Mouse (Mus musculus) neural tube, embryonic 15.5 days (tissue): ENCODE data around the gene Ncam2. TPM values are rescaled to one million over a fixed set of nuclear protein-coding genes. Genes with fewer than 3 reads are reported as not detected.
A peak's percentile ranks its signal among the peaks of the same experiment; 100 is the strongest.

Experiments
- ATAC-seq: fragments of 200-750 bp; cut with Nextera tagmentation; 2 replicates; pipeline ENCODE4 v1.8.0; 2017; ENCODE audit warnings: mild to moderate bottlenecking, moderate TSS enrichment, moderate library complexity; ENCODE audit not compliant: low FRiP score
- H3K27ac ChIP-seq: fragments of 300-500 bp; sonication (generic); replicated peaks from 2 replicates; pipeline ENCODE4 v1.5.1; 2015; ENCODE audit warnings: mild to moderate bottlenecking, inconsistent platforms
- H3K27me3 ChIP-seq: fragments of 300-500 bp; sonication (generic); replicated peaks from 2 replicates; pipeline ENCODE4 v1.6.1; 2015; ENCODE audit warnings: inconsistent platforms
- H3K36me3 ChIP-seq: fragments of 300-500 bp; sonication (generic); 2 replicates; pipeline ENCODE4 v1.6.1; 2015; ENCODE audit warnings: inconsistent platforms
- H3K4me1 ChIP-seq: fragments of 300-500 bp; sonication (generic); 2 replicates; pipeline ENCODE4 v1.6.1; 2015; ENCODE audit warnings: inconsistent platforms
- H3K4me2 ChIP-seq: fragments of 300-500 bp; sonication (generic); 2 replicates; pipeline ENCODE4 v1.6.1; 2015; ENCODE audit warnings: inconsistent platforms, mild to moderate bottlenecking, moderate library complexity
- H3K4me3 ChIP-seq: fragments of 300-500 bp; sonication (generic); replicated peaks from 2 replicates; pipeline ENCODE4 v1.5.1; 2015; ENCODE audit warnings: mild to moderate bottlenecking, inconsistent platforms
- H3K9ac ChIP-seq: fragments of 300-500 bp; sonication (generic); replicated peaks from 2 replicates; pipeline ENCODE4 v1.6.1; 2015; ENCODE audit warnings: mild to moderate bottlenecking, inconsistent platforms
- H3K9me3 ChIP-seq: fragments of 300-500 bp; sonication (generic); replicated peaks from 2 replicates; pipeline ENCODE4 v1.6.1; 2016; ENCODE audit warnings: inconsistent platforms
- WGBS: fragments of 180-500 bp; shearing (Covaris S2); methylation state at CpG from one replicate; pipeline ENCODE4 v1.1.7; 2015; ENCODE audit warnings: mixed read lengths; 5-methylcytosine and 5-hydroxymethylcytosine counted together
- polyA plus RNA-seq: library from polyadenylated mRNA; unstranded; fragments of >200 nt; fragmentation: Nextera tagmentation; extraction: Ambion mirVana; gene quantifications from 2 replicates; pipeline ENCODE4 v1.2.1, GENCODE M21; 2015

Ncam2 gene
- polyA plus RNA-seq: 27.9 and 29.9 TPM in 2 replicates

DNA sequence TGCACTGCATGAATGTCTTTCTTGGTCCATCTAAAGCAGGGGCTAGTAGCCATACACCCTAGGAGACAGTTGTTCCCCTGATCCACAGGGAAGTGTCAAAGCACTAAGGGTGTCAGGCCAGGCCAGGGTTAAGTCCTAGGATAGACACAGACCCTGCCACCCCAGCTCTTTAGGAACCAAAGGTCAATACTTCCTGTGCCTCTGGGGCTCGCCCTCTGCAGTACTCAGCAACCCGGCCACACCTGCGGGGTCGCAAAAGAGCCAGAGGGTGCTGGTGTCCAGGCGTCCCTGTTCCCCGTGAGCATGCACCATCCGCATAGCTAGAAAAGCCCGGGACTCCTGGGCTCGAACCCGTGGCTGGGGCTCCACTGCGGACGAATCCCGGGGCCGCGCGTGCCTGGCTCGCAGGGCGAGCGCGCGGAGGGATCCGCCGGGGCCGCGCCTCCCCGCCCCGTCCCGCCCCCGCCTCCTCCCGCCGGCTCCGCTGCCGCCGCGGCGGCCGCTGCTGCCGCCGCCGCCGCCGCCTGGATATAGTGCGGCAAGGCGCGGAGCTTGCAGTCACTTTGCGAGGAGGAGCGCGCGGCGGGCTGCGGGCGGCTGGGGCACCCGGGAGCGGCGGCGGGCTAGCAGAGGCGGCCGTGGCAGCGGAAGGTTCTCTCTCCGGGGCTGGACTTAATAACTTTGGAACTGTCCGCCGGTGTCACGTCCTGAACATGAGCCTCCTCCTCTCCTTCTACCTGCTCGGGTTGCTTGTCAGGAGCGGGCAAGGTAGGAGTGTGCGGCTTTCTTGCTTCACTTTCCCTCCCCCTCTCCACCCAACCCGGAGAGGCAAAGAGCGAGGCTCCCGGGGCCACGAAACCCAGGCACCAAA, at the start of gene Ncam2:
Gene Ncam2 (plus strand): TSS at position 497 of the 871 bp plus-strand sequence.
- H3K36me3 ChIP-seq: no peaks in the 10 kb centered on the region
- peak; percentile 81 for ATAC-seq
- peak within 1 kb of the TSS; percentile 74 for H3K9ac ChIP-seq
- H3K27me3 ChIP-seq: no peaks in the 10 kb centered on the region
- peak within 1 kb of the TSS; percentile 89 for H3K27ac ChIP-seq
- H3K9me3 ChIP-seq: no peaks in the 10 kb centered on the region
- peak within 1 kb of the TSS; percentile 67 for H3K4me3 ChIP-seq
- 0% methylated on average over 47 of the region's 70 CpGs for WGBS
- peaks cover 16% of the 10 kb centered on the region for H3K4me1 ChIP-seq
- H3K4me2 ChIP-seq: peak within 1 kb of the TSS; percentile 69

DNA sequence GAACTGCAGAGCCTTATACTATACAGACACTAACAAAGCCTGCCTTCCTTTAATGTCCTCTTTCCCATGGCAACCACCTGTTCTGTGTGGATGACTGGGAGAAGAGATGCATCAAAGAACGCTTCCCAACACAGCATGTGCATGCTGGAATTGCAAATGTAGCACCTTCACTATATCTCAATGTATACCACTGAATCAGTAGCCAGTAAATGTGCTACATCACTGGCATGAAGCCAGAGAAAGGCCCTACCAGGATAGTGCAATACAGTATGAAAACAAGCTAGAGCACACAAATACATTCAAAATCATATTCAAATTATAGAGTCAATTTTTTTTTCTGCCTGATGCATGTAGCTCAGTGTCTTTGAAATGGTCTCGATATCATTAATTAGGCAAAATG, 29.7 kb upstream of the Ncam2 start:
- Histone ChIP-seq H3K27ac (no peak overlapping the region), H3K9me3 (no peaks in the 10 kb centered on the region), H3K4me3 (no peak overlapping the region), H3K9ac (no peak overlapping the region), H3K4me1 (no peaks in the 10 kb centered on the region), H3K27me3 (no peaks in the 10 kb centered on the region), H3K36me3 (no peaks in the 10 kb centered on the region), H3K4me2 (no peak overlapping the region)
- 74% methylated on average over 2 of the region's 2 CpGs for WGBS
- ATAC-seq: no peak

DNA sequence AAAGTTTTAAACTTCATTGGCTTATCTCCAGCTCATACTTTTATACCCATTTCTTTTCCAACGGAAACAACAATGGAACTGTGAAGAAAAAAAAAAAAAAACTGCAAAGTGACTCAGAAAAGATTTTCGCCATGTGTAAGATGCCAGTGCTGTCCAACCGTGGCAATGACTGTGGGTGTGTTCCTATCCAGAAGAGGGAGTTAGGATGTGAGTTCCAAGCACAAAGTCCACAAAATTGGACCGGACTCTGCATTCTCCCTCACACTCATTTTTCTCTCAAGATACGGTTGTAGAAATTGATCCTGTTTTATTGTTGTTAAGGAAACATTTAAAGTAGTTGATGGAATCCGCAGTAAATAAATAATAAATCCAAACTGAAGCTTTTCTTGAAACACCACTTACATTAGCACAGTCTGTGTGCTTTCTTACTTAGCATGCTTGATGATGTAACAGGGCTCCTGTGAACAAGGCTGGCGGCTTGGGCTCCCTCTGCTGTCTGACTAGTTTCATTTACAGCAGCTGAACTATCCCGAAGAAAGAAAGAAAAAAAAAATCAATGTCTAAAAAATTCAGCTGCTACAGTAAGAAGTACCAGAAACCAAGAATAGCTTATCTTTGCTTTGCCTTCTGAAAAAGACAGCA, 25.1 kb upstream of the Ncam2 start:
- H3K4me3 ChIP-seq: no peak overlapping the region
- no peak overlapping the region for H3K9ac ChIP-seq
- no peaks in the 10 kb centered on the region for H3K36me3 ChIP-seq
- no peaks in the 10 kb centered on the region for H3K4me1 ChIP-seq
- WGBS: 51% methylated on average over 8 of the region's 8 CpGs
- H3K9me3 ChIP-seq: no peaks in the 10 kb centered on the region
- H3K4me2 ChIP-seq: no peak overlapping the region
- H3K27ac ChIP-seq: no peak overlapping the region
- no peaks in the 10 kb centered on the region for H3K27me3 ChIP-seq
- peak; percentile 89; the same call in 1 of the 2 replicates for ATAC-seq

DNA sequence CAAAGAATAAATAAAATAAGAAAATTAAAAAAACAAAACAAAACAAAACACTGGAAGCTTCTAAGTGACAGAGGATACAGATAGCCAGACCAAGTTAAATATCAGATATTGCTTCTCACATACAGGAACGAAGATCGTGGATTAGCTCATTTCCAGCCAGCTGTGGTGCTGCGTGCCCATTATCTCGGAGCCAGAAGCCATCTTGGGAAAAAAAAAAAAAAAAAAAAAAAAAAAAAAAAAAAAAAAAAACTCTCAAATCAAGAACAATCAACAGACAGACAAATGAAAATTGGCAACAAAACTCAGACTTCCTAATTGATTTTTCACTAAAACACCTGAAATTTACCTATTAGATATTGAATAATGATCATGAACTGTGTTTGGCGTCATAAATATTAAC, 20.7 kb upstream of the Ncam2 start:
- no peaks in the 10 kb centered on the region for H3K9me3 ChIP-seq
- H3K27ac ChIP-seq: no peak overlapping the region
- ATAC-seq: no peak
- whole genome bisulfite sequencing: 96% methylated on average over 5 of the region's 5 CpGs
- no peaks in the 10 kb centered on the region for H3K27me3 ChIP-seq
- H3K4me3 ChIP-seq: no peak overlapping the region
- no peak overlapping the region for H3K4me2 ChIP-seq
- no peak overlapping the region for H3K9ac ChIP-seq
- H3K4me1 ChIP-seq: no peaks in the 10 kb centered on the region
- no peaks in the 10 kb centered on the region for H3K36me3 ChIP-seq

DNA sequence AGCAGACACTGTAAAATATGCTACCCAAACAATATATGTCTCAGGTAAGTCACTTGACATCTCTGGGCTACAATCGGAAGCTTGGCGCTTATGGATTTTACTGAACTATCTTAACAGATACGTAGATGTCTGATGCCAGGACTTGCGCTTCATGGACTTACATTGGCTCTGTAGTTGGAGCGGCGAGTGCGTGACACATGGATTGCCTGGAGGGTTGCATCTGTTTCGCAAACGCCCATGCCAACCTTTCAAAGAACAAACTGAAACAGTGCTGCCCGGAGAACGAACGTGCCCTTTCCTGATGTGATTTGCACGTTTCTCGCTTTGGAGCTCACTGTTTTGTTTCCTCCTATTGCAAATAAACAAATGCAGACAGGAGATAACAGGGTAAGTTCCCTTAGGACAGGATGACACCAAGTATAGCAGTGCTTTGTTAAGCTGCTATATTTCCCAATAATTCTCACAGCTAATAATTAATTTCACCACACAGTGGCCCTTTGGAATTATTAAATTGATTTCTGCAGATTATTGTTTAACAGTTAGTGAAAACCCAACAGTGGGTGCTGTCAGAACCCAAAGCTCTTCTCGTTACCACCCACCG, 12.8 kb upstream of the Ncam2 start:
- H3K36me3 ChIP-seq: no peaks in the 10 kb centered on the region
- peak; percentile 21; the same call in 1 of the 2 replicates for ATAC-seq
- H3K9ac ChIP-seq: no peak overlapping the region
- WGBS: 59% methylated on average over 16 of the region's 16 CpGs
- peak overlapping the region; percentile 27 for H3K4me2 ChIP-seq
- H3K9me3 ChIP-seq: no peaks in the 10 kb centered on the region
- H3K27ac ChIP-seq: no peak overlapping the region
- no peaks in the 10 kb centered on the region for H3K27me3 ChIP-seq
- H3K4me1 ChIP-seq: no peaks in the 10 kb centered on the region
- no peak overlapping the region for H3K4me3 ChIP-seq

DNA sequence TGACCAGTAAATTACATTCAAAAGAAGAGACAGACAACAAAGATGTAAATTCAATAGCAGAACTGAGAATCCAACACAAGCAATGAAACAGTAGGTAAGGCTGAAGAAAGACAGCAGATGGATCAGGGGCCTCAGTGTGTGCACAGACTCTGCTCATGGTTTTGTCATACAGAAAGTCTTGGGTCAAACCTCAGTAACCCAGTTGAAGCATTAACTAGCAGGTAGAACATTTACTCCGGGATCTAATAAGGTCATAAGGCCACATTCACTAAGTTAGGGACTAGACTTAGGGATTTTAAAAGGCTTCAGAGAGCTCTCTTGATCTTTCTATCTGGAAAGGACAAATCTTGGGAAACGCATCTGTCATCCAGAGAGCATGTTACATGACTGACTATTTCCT, 8.9 kb upstream of the Ncam2 start:
- H3K4me3 ChIP-seq: no peak overlapping the region
- H3K4me2 ChIP-seq: no peak overlapping the region
- 89% methylated on average over 2 of the region's 2 CpGs for WGBS

DNA sequence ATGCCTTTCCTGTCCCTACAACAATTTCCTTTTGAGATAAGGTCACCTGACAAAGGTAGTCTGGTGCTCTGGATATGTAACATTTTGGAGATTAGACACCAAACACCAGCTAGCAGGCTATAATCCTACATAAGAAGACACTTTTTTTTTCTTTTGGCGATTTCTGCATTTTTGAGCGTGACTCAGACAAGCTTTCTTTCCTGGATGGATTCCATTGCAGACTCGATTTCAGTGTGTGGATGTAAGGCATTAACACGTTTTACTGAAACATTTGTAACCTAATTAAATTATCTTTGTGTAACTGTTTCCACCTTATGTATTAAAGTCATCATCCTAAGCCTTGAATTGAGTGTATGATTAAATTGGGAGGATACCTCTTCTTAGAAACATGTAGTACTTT, 7.9 kb upstream of the Ncam2 start:
- WGBS: 88% methylated on average over 4 of the region's 4 CpGs
- H3K4me3 ChIP-seq: no peak overlapping the region
- no peak overlapping the region for H3K27ac ChIP-seq

More for the DNA sequence above, 8.9 kb upstream of the Ncam2 start:
- no peaks in the 10 kb centered on the region for H3K9me3 ChIP-seq
- H3K36me3 ChIP-seq: no peaks in the 10 kb centered on the region
- no peaks in the 10 kb centered on the region for H3K4me1 ChIP-seq
- H3K27me3 ChIP-seq: no peaks in the 10 kb centered on the region
- no peak for ATAC-seq
- no peak overlapping the region for H3K9ac ChIP-seq
- H3K27ac ChIP-seq: no peak overlapping the region

DNA sequence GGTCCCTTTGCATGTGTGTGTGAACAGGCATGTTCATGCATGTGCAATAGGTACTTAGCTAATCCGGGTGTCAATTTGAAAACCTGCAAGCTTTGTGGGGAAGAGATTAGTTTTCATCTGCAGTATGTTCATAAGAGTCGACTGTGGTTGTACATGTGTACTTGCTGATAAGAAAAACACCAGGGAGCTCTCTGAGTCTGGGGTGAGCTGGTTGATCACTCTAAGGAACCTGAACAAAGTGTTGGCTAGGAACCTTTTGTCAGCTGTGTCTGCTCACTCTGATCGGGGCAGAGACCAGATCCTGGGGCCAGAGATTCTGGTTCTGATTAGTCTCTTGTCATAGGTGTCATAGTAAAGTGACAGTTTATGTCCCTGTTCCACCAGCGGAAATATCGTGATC, 1.0 kb upstream of the Ncam2 start:
- Histone ChIP-seq H3K4me1 (peaks cover 12% of the 10 kb centered on the region), H3K4me3 (no peak overlapping the region), H3K36me3 (no peaks in the 10 kb centered on the region), H3K27me3 (no peaks in the 10 kb centered on the region), H3K27ac (no peak overlapping the region), H3K9ac (no peak overlapping the region), H3K4me2 (no peak overlapping the region), H3K9me3 (no peaks in the 10 kb centered on the region)
- ATAC-seq: no peak
- 90% methylated on average over 5 of the region's 5 CpGs for WGBS

More for the DNA sequence above, 7.9 kb upstream of the Ncam2 start:
- no peak for ATAC-seq
- H3K27me3 ChIP-seq: no peaks in the 10 kb centered on the region
- H3K4me2 ChIP-seq: no peak overlapping the region
- H3K36me3 ChIP-seq: no peaks in the 10 kb centered on the region
- no peaks in the 10 kb centered on the region for H3K4me1 ChIP-seq
- no peak overlapping the region for H3K9ac ChIP-seq
- H3K9me3 ChIP-seq: no peaks in the 10 kb centered on the region

DNA sequence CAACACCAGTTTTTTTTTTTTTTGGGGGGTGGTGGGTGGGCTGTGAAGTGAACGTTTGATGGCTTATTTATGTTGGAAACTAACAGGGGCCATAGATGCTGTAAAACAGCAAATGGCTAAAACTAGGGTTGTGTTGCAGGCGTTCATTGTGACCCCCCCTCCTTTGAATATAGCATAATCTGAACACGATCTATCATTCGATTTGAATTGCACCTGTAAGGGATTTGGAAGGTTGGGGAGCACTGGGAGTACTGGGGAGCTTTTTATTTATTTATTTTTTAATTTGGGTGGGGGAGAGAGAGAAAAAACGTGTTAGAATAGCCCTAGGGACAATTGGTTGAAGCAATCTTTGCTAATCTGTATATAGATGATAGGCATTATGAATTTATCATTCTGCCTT, 974 bp downstream of the Ncam2 start:
- peak overlapping the region; percentile 74 for H3K9ac ChIP-seq
- H3K4me3 ChIP-seq: peak overlapping the region; percentile 67
- H3K4me1 ChIP-seq: peaks cover 16% of the 10 kb centered on the region
- peak overlapping the region; percentile 69 for H3K4me2 ChIP-seq
- no peaks in the 10 kb centered on the region for H3K27me3 ChIP-seq
- WGBS: 17% methylated on average over 5 of the region's 5 CpGs
- H3K36me3 ChIP-seq: no peaks in the 10 kb centered on the region; the same call in 1 of the 2 replicates
- no peaks in the 10 kb centered on the region for H3K9me3 ChIP-seq
- ATAC-seq: no peak
- H3K27ac ChIP-seq: peak overlapping the region; percentile 89

DNA sequence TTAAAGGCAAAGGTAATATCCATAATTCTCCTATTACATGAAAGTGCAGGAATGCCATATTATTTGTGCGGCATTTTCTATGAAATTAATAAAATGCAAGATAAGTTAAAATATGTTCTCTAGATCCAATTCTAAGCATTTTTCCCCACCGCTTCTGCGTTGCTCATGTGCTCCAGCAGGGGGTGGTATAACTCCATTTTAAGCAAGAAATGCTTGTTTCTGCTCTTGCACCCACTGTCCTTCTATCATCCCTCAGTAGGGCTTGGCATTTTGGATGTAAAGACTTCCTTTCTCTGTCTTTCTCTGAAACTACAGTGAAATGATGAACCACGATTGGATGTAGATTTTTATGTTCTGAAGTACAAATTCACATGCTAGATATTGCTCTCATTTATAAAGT, 1.5 kb downstream of the Ncam2 start:
- H3K36me3 ChIP-seq: no peaks in the 10 kb centered on the region; the same call in 1 of the 2 replicates
- H3K4me1 ChIP-seq: peaks cover 16% of the 10 kb centered on the region
- H3K4me3 ChIP-seq: peak overlapping the region; percentile 67
- no peaks in the 10 kb centered on the region for H3K9me3 ChIP-seq
- no peaks in the 10 kb centered on the region for H3K27me3 ChIP-seq
- WGBS: 7% methylated on average over 4 of the region's 4 CpGs
- H3K9ac ChIP-seq: peak overlapping the region; percentile 74; the same call in 1 of the 2 replicates
- peak overlapping the region; percentile 89 for H3K27ac ChIP-seq
- peak; percentile 62 for ATAC-seq
- H3K4me2 ChIP-seq: peak overlapping the region; percentile 69

DNA sequence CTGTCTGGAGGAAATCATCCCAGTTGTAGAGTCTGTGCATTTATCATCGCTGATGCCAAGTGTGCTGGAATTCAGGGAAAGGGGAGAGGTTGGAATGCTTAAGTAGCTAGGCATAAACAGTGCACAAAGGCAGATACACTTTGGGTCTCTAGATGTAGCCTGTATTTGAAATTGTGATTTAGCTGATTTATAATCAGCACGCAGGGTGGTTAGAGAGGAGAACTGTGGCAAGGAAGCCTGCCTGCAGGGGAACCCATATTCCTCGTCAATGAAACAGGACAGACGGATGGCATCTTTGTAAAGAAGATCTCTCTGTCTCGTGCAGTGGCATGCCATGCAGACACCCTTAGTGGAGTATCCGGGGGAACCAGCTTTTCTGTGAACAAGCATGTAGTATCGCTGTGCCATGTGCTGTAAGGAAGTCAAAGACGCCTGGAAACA, 2.2 kb downstream of the Ncam2 start:
- H3K27me3 ChIP-seq: no peaks in the 10 kb centered on the region
- 20% methylated on average over 8 of the region's 8 CpGs for WGBS
- ATAC-seq: peak; percentile 45
- H3K36me3 ChIP-seq: no peaks in the 10 kb centered on the region; the same call in 1 of the 2 replicates
- H3K4me1 ChIP-seq: peaks cover 16% of the 10 kb centered on the region
- peak overlapping the region; percentile 57 for H3K9ac ChIP-seq
- H3K27ac ChIP-seq: peak overlapping the region; percentile 88
- H3K4me2 ChIP-seq: peak overlapping the region; percentile 69
- H3K4me3 ChIP-seq: peak overlapping the region; percentile 67
- H3K9me3 ChIP-seq: no peaks in the 10 kb centered on the region
